Mouse (Mus musculus) urinary bladder, adult 18-20 months (tissue): ENCODE results near the gene Ubxn4.
"Not testable (repeated sequence)": the region's sequence is repeated elsewhere in the genome, so short reads cannot be mapped to it uniquely, and the experiment has no call there.

Source experiments
- DNase-seq, 2 experiments: peaks; one replicate each; pipeline ENCODE4 v3.0.0; 2022; ENCODE audit warnings: low spot score in 2 of 2, mixed read lengths in 2 of 2

Gene Ubxn4

DNA sequence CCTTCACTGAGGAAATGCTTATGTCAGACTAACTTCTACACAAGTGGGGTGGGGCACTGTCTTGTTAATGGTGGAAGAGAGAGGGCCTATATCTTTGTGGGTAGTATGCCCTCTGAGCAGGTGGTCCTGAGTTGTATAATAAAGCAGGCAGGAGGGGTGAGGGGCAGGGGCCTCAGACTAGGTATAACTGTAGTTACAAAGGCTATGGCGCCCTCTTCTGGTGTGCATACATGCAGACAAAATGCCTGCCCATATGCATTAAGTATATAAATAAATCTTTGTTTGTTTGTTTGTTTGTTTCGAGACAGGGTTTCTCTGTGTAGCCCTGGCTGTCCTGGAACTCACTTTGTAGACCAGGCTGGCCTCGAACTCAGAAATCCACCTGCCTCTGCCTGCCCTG lies 65.3 kb downstream of the Ubxn4 start:
- DNase-seq, result no peak

DNA sequence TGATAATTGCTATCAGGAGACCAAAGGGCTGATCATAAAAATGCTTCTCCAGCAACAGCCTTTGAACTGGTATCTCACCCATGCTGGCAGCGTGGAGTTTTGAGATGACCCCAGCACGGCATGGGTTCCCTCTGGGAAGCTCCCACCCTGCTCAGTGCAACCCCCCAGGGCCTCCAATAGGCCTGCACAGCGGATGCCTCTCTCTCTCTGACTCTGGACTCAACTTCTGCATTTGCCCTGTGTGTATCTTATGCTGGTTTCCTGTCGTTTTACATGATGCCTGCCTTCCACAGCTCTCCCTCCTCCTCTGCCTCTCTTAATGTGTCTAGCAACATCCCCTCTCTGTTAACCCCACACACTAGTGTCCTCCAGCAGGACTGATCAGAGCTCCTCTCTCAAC lies 70.9 kb downstream of the Ubxn4 start:
- no peak for DNase-seq

DNA sequence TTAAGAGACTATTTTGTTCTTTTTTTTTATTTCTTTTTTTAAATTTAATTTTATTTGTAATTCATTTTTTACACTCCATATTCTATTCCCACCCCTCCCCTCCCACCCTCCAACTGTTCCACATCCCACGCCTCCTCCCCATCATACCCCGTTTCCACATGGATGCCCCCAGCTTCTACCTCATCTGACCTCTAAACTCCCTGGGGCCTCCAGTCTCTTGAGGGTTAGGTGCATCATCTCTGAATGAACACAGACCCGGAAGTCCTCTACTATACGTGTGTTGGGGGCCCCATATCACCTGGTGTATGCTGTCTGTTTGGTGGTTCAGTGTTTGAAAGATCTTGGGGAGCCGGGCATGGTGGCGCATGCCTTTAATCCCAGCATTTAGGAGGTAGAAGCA lies 75.5 kb downstream of the Ubxn4 start:
- not testable (repeated sequence) for DNase-seq

DNA sequence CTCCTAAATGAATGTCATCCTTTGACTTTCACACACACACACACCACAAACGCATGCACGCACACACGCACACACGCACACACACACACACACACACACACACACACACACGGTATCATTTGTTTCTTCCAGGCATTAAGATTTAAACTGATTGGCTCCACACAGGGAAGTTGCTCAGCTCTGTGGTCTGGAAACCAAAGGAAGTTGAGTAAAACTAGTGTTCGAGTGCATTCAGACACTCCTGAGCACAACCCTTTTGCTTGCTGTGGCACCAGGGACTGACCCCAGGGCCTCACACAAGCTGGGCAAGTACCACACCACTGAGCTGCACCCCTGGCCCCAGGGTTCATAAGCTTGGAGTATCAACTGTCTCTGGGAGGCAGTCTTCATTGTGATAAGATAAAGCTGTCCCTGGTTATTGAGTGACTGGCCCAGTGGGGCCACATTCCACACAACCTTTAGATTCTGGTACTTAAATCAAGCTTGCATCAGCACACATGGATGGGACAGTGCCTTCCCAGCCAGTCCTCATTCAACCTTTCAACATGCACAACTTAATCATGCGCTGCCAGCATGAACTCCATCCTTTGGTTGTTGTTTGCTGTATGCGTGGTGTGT lies 79.4 kb downstream of the Ubxn4 start:
- no peak for DNase-seq

DNA sequence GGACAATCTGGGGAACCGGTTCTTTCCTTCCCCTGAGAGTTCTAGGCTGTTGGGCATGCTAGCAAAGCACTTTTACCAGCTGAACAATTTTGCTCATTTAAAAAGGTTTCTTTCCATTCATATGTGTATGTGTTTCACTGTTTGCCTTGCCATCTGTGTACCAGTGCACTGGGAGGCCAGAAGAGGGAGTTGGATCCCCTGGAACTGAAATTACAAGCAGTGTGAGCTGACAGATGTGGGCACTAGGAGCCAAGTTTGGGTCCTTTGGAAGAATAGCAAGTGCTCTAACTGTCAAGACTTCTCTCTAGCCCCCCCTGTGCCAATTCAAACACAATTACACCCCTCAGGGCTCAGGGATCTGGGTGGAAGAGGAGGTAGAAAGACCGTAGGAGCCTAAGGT lies 81.0 kb downstream of the Ubxn4 start:
- no peak for DNase-seq

DNA sequence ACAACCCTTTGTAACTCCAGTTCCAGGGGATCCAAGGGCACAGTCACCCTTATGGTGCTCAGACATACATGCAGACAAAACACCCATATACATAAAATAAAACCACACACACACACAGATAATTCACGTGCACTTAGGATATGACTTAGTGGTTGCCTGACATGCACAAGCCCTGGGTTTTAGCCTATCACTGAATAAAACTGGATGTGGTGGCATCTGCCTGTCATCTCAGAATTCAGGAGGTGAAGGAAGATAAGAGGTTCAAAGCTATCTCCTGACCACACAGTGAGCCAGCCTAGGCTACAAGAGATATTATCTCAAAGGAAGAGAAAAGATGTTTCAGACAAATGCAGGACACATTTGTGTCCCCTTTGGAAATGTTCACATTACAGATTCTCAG lies 83.4 kb downstream of the Ubxn4 start:
- DNase-seq, result no peak

DNA sequence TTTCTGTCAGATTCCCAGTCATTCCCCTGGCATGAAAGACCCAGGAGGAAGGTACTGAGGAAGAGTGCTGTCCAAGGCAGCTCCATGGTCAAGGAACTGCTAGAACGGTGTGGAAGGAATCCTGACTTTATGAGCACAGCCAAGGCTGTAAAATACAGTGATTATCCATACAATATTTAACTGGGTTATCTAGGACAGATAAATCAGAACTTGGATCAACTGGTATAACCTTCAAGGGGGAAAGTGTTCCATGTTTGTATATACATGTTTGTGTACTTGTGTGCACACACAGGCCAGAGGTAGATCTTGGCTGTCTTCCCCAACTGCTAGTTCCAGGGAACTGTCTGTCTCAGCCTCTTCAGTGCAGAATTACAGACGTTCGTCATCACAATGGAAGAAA lies 84.5 kb downstream of the Ubxn4 start, which contains the start of gene Lct:
TSS of gene Lct (minus strand) at position 101 of the 400 bp plus-strand sequence.
- DNase-seq, result no peak
